In genomic region chr10:125161077-125161476, GRCm38 (mm10) we compare ENCODE assay signal across 27 mouse cellular contexts.
DNase-seq lines count a peak whose midpoint lies in the region; ATAC-seq lines count a peak whose summit lies in the region.
"Had no signal": no experiment of that assay in that cellular context is flagged by ENCODE, and none has a peak within 500 bp of the region (broad histone marks: within the 10 kb centered on the region; RNA-seq: fewer than 3 reads in every experiment).

No protein-coding gene starts in this region.

- no peak overlapping the region for H3K27ac ChIP-seq in heart, embryonic 13.5 days (replicated peaks)
- no peak overlapping the region for H3K27ac ChIP-seq in liver, embryonic 12.5 days
- no peak overlapping the region for H3K27ac ChIP-seq in liver, embryonic 11.5 days (ENCODE audit: low read depth, low read length)
- H3K27ac ChIP-seq: forebrain, embryonic 15.5 days; hindbrain, embryonic 12.5 days; limb, embryonic 13.5 days; lung, embryonic 15.5 days; midbrain, embryonic 10.5 days; neural tube, embryonic 13.5 days had no signal

- H3K4me3 ChIP-seq in heart, embryonic 13.5 days = no peak overlapping the region
- H3K4me3 ChIP-seq in liver, embryonic 12.5 days = no peak overlapping the region
- H3K4me3 ChIP-seq in liver, embryonic 11.5 days (ENCODE audit: low read depth, low read length) = no peak overlapping the region
- H3K4me3 ChIP-seq: forebrain, embryonic 15.5 days; hindbrain, embryonic 12.5 days; limb, embryonic 13.5 days; lung, embryonic 15.5 days; midbrain, embryonic 10.5 days; myocyte; neural tube, embryonic 13.5 days had no signal

- 21% methylated on average over 5 of the region's 5 CpGs for WGBS in heart, embryonic 13.5 days
- 9% methylated on average over 5 of the region's 5 CpGs for WGBS in liver, embryonic 12.5 days (ENCODE audit: insufficient replicate concordance)
- WGBS in liver, embryonic 11.5 days = 17% methylated on average over 5 of the region's 5 CpGs

- H3K36me3 ChIP-seq in heart, embryonic 13.5 days = no peaks in the 10 kb centered on the region
- H3K36me3 ChIP-seq in liver, embryonic 12.5 days = no peaks in the 10 kb centered on the region
- no peaks in the 10 kb centered on the region for H3K36me3 ChIP-seq in liver, embryonic 11.5 days (ENCODE audit: control insufficient read depth, insufficient read depth, low read length)
- H3K36me3 ChIP-seq: forebrain, embryonic 15.5 days; hindbrain, embryonic 12.5 days; limb, embryonic 13.5 days; lung, embryonic 15.5 days; midbrain, embryonic 10.5 days; neural tube, embryonic 13.5 days had no signal

- H3K4me1 ChIP-seq in heart, embryonic 13.5 days = no peaks in the 10 kb centered on the region
- no peaks in the 10 kb centered on the region for H3K4me1 ChIP-seq in liver, embryonic 12.5 days
- no peaks in the 10 kb centered on the region for H3K4me1 ChIP-seq in liver, embryonic 11.5 days (replicated peaks; ENCODE audit: control insufficient read depth, insufficient read depth, low read length)
- H3K4me1 ChIP-seq: forebrain, embryonic 15.5 days; hindbrain, embryonic 12.5 days; limb, embryonic 13.5 days; lung, embryonic 15.5 days; midbrain, embryonic 10.5 days; neural tube, embryonic 13.5 days had no signal

- H3K4me2 ChIP-seq in heart, embryonic 13.5 days = peak overlapping the region; percentile 37
- H3K4me2 ChIP-seq in liver, embryonic 12.5 days = no peak overlapping the region
- no peak overlapping the region for H3K4me2 ChIP-seq in liver, embryonic 11.5 days
- H3K4me2 ChIP-seq: forebrain, embryonic 15.5 days; hindbrain, embryonic 12.5 days; limb, embryonic 13.5 days; lung, embryonic 15.5 days; neural tube, embryonic 13.5 days had no signal

- H3K27me3 ChIP-seq in heart, embryonic 13.5 days (replicated peaks) = no peaks in the 10 kb centered on the region
- no peaks in the 10 kb centered on the region for H3K27me3 ChIP-seq in liver, embryonic 12.5 days (replicated peaks)
- no peaks in the 10 kb centered on the region for H3K27me3 ChIP-seq in liver, embryonic 11.5 days (replicated peaks; ENCODE audit: control insufficient read depth, insufficient read depth, low read length)
- H3K27me3 ChIP-seq: forebrain, embryonic 15.5 days; hindbrain, embryonic 12.5 days; limb, embryonic 13.5 days; lung, embryonic 15.5 days; neural tube, embryonic 13.5 days had no signal

- no peak for ATAC-seq in heart, embryonic 13.5 days (ENCODE audit: extremely low read depth, insufficient number of reproducible peaks, low FRiP score, low TSS enrichment)
- ATAC-seq in liver, embryonic 12.5 days = no peak
- peak; percentile 51; the same call in 1 of the 2 replicates for ATAC-seq in liver, embryonic 11.5 days (replicated peaks; ENCODE audit: low FRiP score)
- ATAC-seq: forebrain, embryonic 15.5 days; midbrain, embryonic 16.5 days had no signal

- H3K9ac ChIP-seq in heart, embryonic 13.5 days = no peak overlapping the region
- no peak overlapping the region for H3K9ac ChIP-seq in liver, embryonic 12.5 days
- H3K9ac ChIP-seq in liver, embryonic 11.5 days (ENCODE audit: low read depth, low read length) = no peak overlapping the region
- H3K9ac ChIP-seq: forebrain, embryonic 15.5 days; hindbrain, embryonic 12.5 days; limb, embryonic 13.5 days; lung, embryonic 15.5 days; neural tube, embryonic 13.5 days had no signal

- no peak for DNase-seq in heart, adult 9 months (ENCODE audit: low spot score in 2 of 2)
- DNase-seq in liver = peak; percentile 11
- no peak for DNase-seq in liver, embryonic 11.5 days (ENCODE audit: low spot score)
- DNase-seq in yolk sac, embryonic 10.5 days (ENCODE audit: low spot score) = peak; percentile 69
- no peak for DNase-seq in left cerebral cortex, adult 18-20 months (ENCODE audit: low spot score in 2 of 2)
- DNase-seq in lung, postnatal 36 days = no peak
- DNase-seq: adrenal gland, postnatal 14 days; cerebellum, adult 8-10 months; cerebellum, postnatal 36 days; embryo, embryonic 11 days; gastrocnemius, postnatal 10 days; kidney, adult 9 months; kidney, postnatal 14 days; retina, postnatal 1 day; right cerebral cortex, postnatal 25 days; spleen, adult 18-20 months; thymus, postnatal 14 days had no signal

- H3K9me3 ChIP-seq in heart, embryonic 13.5 days = no peaks in the 10 kb centered on the region
- H3K9me3 ChIP-seq in liver, embryonic 12.5 days (replicated peaks) = no peaks in the 10 kb centered on the region
- H3K9me3 ChIP-seq in liver, embryonic 11.5 days (ENCODE audit: control insufficient read depth, low read length) = no peaks in the 10 kb centered on the region
- H3K9me3 ChIP-seq: forebrain, embryonic 15.5 days; hindbrain, embryonic 12.5 days; limb, embryonic 13.5 days; lung, embryonic 15.5 days; midbrain, embryonic 10.5 days; neural tube, embryonic 13.5 days had no signal

Comparison
In these comparisons a context has a peak if more than half of its experiments do, and no peak if none do; other contexts are left out.
1. DNase-seq: peak in liver (single experiment) and yolk sac, embryonic 10.5 days (single experiment); none in heart, adult 9 months (0 of 2), liver, embryonic 11.5 days (single experiment), left cerebral cortex, adult 18-20 months (0 of 2) and lung, postnatal 36 days (single experiment).